Mouse (Mus musculus): ENCODE data around the gene Tusc1.

Tusc1 gene

DNA sequence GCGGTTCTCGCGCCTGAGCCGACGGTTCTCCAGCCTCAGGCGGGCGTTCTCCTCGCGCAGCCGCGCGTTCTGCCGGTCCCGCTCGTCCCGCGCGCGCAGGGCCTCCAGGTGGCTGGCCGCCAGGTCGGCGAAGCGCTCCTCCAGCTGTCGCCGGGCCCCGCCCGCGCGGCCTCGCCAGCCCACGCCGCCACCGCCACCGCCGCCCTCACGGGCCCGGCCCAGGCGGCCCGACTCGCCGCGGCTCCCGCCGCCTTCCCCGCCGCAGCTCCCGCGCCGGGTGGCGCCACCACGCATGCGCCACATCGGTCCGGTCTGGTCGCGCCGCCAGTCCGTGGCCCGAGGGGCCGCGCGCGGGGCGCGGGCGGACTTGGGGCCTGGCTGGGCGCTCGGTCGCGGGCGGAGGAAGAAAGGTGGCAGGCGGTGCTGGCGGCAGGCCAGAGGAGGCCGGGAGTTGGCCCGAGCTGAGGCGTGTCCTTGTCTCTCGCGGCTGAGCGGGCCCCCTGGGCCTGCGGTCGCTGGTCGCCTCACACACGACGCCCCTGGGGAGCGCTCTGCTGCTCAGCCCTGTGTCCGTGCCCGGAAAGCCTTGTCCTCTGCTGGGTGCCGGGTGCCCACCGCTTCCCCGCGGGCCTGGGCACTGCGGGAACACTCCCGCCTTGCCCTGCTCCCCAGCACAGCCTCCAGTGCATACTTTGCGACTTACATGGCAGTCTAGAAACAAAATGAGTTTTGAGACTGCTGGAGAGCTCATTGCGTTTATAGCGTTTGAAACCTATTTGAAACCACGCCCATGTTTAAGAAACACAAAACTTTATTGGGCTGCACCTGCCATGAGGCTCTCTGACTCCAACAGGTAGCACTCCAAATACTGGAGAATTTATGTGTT, at the start of gene Tusc1:
Gene Tusc1, minus strand, starts transcription at position 394 of the 886 bp plus-strand sequence.
- TF ChIP-seq GATA4 (IDR thresholded peaks at IDR 0.05; ENCODE audit: insufficient replicate concordance, low read length): no peak

DNA sequence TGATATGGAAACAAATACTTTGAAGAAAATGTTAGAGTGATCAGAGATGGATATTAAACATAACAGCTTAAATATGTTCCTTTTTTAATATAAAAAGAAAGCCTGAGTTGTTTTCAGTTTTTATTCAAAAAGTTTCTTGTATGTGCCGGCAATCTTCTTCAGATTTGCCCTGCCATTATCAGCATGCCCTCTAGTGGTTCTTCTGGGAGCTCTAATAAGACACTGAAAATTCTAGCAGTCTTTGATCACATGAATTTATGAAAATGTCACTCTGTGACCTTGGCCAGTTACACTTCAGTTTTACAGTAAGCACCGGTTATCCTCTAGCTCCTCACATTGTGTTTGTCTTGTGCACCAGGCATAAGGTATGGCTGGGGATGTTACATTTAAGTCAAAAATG, 17.6 kb upstream of the Tusc1 start:
- TF ChIP-seq GATA4 (IDR thresholded peaks at IDR 0.05; ENCODE audit: insufficient replicate concordance, low read length): no peak

DNA sequence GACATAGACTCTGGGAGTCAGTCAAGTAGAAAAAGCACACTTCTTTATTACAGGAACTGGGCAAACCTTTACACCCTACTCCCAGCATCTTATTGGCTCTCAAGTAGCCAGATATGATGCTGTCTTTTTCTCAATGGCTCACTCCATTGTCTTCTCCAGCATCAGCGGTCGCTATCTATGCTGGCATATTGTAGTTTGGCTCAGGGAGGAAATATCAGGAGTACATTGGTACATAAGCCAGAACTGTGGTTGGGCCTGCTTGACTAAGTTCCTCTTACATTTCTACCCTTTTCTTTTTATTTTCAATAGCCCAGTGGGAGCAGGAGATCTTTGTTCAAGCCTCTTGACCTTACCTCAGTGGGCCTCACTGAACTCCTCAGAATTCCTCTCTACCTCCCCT, 9.0 kb upstream of the Tusc1 start:
- no peak for TF ChIP-seq GATA4 (IDR thresholded peaks at IDR 0.05; ENCODE audit: insufficient replicate concordance, low read length)

DNA sequence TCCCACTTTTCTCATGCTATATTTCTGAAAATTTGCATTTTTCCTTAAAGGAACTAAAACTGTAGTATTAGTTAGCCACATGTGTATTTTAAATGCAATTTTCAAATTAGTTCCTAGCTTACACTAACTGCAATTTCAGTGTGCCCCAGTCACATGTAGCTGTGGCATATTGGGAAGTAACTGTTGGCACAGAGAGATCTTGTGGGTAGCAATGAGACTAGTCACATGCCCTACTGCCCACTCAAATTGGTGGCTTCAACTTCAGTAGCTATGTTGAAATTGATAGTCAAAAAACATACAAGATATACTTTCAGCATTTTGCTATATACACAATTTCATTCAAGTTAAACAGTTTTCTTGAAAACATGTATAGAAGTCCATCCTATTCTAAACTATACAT, 6.3 kb upstream of the Tusc1 start:
- no peak for TF ChIP-seq GATA4 (IDR thresholded peaks at IDR 0.05; ENCODE audit: insufficient replicate concordance, low read length)

DNA sequence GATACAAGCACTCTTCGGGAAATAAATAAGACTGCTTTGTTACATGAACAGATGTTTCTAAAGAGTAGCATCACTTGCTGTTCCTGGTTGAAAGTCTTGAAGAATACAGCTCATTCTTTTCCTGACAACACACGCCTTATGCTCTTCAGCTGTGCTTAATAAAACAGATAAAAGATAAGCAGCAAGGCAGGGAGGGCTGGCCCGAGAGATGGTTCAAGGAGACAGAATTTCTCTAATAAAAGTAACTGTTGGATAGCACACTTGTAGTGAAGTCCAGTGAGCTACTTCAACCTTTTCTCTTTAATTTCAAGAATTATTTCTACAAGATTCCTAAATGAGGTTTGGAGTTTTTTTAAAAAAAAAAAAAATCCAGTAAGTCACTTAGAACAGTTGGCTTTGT, 2.7 kb upstream of the Tusc1 start:
- no peak for TF ChIP-seq GATA4 (IDR thresholded peaks at IDR 0.05; ENCODE audit: insufficient replicate concordance, low read length)

DNA sequence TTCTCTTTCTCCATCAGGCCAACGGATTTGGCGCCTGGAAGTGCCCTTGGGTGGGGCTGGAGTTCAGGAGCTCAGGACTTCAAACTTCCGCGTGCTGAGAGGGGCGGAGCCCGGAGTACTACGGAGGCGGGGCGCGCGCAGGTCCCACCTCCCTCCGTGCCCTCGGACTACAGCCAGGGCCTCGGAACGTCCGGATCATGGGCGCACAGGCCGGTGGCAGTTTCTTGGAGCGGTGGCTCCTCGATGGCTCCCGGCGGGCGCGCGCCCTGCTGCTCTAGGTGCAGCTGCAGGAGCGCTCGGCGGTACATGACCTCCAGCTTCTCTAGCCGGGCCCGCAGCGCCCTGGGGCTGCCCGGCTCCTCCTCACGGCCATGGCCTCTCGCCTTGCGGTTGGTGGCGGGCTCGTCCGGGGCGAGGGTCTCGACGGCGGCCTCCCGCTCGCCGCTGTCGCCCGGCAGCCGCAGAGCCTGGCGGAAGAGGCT, 634 bp downstream of the Tusc1 start:
- TF ChIP-seq GATA4 (IDR thresholded peaks at IDR 0.05; ENCODE audit: insufficient replicate concordance, low read length): no peak

DNA sequence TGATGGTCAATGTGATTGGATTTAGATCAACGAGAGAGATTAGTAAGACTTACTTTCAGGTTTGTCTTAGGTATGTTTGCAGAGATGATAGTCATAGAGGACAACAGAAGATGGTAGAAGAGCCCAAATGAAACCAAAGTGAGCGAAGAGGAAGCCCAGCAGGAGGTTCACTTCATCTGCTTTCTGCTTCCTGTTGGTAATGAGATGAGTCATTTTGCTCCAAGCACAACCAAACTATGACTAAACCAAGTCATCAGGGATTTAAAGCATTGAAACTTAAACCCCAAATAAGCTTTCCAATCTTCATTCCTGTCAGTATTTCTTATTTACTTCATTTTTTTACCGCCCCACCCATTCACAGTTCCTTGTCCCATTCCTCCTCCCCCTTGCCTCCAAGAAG, 27.8 kb downstream of the Tusc1 start:
- TF ChIP-seq GATA4 (IDR thresholded peaks at IDR 0.05; ENCODE audit: insufficient replicate concordance, low read length): no peak

DNA sequence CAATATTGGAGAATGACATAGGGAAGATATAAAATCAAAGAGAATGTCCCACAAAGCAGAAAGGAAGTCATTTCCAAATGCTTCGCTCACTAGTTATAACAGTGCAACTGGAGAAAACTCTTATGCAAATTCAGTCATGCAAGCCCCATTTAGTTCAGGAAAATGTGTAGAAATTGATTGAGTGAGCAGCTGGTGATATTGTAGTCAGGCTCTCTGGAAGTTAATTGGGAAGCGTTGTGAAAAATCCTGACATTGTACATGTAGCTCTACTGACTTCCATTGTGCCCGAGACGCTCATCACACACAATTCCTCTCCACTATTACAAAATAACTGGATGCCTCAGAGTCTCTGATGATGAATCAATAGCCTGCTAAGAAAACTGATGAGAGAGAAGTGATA, 49.2 kb downstream of the Tusc1 start:
- TF ChIP-seq GATA4 (IDR thresholded peaks at IDR 0.05; ENCODE audit: insufficient replicate concordance, low read length): no peak
